Mouse (Mus musculus): ENCODE results near the gene Fam198a. TPM values are rescaled to one million over a fixed set of nuclear protein-coding genes. Genes with fewer than 3 reads are reported as not detected.

Fam198a gene
- total RNA-seq (2021): 1 to 10 TPM in 1 of 2 experiments, under 1 TPM in 1; 0.48 to 1.3 TPM
- long read RNA-seq, experiment 1: 0 reads
- long read RNA-seq, experiment 2, partial matches to known transcripts: 1 of 3 reads
- long read RNA-seq, experiment 2, other reads (novel, unspliced or antisense): 0 of 3 reads

DNA sequence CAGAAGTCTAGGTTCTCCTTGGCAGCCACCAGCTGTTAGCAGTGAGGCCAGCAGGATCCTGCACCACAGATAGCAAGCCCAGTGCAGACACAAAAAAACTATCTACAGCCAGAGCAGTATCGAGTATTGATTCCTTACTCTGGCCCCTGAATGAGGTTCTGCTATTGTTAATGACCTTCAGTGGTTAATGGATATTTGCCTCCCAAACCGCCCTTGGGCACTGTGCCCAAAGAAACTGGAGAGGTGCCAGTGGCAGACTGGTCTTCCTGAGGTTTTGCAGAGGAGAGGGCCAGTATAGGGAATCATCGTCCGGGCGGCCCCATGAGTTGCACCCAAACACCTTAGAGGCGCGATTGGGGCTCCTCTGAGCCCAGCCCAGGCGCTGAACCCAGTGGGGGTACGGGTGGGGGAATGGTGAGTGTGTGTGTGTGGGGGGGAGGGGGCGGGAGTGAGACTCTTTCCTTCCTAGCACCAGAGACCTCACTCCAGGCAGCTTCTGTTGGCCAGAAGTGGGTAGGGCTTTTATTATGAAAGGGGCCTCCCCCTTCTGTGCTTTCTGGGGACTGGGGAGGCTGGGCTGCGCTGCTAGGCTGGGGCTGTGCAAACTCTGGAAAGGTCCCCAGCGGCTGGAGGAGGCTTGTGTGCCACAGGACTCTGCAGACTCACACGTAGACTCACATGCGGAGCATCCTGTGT lies at the start of gene Fam198a:
Fam198a (plus strand) TSS at position 571 of the 696 bp plus-strand sequence.
- DNase-seq (ENCODE audit: low spot score in 2 of 2): peak; percentile 84 to 85

DNA sequence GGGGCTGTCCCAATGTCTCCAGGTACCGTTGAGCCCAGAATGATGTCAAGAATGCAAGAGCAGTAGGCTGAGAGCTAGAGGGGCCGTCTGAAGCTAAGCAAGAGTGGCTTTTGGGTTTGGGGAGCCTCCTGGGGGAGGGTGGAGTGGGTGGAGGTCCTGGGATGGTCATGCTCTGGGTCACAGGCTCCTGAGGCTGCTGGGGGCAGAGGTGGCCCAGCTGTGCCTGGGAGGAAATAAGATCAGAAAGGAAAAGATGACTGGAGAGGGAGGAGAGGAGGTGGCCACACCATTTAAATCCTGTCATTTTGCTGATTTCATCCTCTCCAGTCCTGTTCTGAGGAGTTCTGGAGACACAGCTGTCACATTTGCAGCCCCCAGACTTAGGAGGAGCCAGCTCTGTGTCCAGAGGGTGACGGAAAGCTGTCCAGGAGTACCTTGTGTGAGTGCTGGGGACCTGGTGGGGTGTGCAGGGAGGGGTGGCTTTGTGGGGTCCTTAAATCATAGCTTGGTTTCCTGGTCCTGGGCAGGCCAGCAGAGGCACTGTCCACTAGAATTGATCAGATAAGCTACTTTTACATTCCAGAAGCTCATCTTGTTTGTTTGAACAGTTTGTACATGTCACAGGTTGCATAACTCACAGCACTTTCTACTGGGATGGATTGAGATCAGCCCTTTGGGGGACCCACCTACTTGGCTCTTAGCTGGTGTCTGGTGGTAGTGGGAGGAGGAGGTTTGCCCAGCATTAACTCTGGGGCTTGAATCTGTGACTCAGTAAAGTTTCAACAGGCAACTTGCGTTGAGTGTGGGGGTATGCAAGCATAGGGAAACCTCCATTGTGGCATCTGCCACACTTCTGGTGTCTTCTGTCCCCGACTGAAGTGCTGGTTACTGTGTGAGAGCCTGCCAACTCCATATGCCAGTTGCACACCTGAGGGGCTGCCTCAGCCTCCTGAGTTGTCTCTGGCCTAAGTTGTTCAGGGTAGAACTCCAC lies 48.8 kb upstream of the Fam198a start:
- peak in 1 of 2 experiments; percentile 20 for DNase-seq (ENCODE audit: low spot score in 2 of 2)

GRCm38 (mm10) chr9:121903476-121904305 lies 47.1 kb upstream of the Fam198a start:
- peak in 1 of 2 experiments; percentile 35 for DNase-seq (ENCODE audit: low spot score in 2 of 2)

DNA sequence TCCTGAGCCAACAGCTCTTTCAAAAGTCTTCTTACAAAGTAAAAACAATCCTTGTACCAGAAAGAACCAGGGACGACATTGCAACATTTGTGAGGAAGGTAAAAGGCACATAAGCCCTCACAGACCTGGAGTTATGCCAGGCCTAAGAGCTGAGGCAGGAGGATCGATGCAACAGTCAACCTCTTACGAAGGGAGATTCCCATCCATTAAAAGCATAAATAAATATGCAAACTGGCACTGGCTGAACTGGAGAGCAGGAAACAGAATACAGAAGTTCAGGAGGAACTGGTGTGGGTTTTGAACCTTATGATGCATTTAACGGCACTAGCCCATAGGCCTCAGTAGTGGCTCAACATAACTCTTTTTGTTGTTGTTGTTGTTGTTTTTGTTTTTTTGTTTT lies 46.5 kb upstream of the Fam198a start:
- DNase-seq (ENCODE audit: low spot score in 2 of 2): peak in 1 of 2 experiments; percentile 14

DNA sequence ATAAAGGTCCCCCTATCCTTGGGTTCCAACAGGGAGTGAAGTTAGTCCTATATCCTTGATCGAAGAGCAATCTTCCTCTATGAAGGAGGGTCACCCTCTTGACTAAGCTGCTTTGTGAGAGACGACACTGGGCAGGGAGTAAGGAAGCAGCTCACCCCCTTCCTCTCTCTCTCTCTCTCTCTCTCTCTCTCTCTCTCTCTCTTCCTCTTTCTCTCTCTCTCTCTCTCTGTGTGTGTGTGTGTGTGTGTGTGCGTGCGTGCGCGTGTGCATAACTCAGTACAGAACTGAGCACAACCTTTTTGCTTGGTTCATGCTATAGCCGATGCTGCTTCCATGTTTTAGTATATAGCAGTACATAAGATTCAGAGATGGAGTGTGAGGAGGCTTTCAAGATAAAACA lies 45.8 kb upstream of the Fam198a start:
- DNase-seq (ENCODE audit: low spot score in 2 of 2): no peak

- DNase-seq (ENCODE audit: low spot score in 2 of 2): peak in 1 of 2 experiments; percentile 11
Observed at GRCm38 (mm10) chr9:121905556-121906185, 45.1 kb upstream of the Fam198a start.

DNA sequence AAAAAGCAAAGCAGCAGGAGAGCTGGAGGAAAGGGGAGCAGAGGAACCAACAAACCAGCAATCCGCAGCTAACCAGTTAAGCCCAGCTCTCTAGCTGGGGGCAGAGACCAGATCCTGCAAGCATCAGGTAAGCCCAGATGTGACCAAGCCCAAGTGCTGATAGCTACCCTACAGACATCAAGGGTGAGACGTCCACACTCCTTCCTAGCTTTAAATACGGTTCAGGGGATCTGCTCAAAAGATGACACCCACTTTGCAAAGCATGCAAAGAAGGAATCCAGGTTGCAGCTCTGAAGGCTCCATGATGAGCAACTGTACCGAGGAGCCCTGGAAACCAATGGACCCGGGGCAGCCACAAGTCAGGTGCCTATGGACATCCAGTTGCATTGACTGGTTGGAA lies 44.3 kb upstream of the Fam198a start:
- DNase-seq (ENCODE audit: low spot score in 2 of 2): peak in 1 of 2 experiments; percentile 16

DNA sequence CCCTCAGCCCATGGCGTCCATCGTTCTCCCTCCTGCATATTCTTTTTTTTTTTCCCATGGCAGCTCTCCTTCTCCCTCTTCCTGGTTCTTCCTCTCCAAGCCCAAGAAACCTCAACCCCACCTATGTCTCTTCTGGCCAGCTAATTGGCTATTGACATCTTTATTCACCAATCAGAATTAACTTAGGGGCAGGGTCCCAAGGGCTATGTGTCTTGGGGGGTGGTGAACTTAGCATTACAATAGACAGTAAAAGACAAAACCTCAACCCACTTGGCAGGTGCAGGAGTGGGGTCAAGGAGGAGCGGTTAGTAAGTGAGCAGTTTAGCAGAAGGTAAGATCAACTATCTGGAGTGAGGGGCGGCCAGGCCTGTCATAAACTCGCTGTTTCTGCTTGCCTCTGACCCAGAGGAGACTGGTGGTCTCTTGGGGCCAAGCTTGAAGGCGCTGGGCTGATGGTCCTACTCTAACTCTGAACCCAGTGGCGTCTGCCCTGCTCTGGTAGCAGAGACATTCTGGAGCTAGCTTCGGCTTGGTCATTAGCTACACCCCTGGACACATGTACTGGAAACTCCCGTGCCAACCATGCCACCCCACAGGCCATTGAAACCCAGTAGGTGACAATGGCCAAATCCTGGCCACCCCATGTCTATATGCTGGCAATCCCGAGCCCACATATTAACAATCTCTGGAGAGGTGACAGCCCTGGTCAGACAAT lies 43.3 kb upstream of the Fam198a start:
- DNase-seq (ENCODE audit: low spot score in 2 of 2): peak in 1 of 2 experiments; percentile 14

GRCm38 (mm10) chr9:121908321-121908720 lies 42.5 kb upstream of the Fam198a start:
- DNase-seq (ENCODE audit: low spot score in 2 of 2): peak in 1 of 2 experiments; percentile 11

GRCm38 (mm10) chr9:121909635-121910034 lies 41.2 kb upstream of the Fam198a start:
- DNase-seq (ENCODE audit: low spot score in 2 of 2): peak in 1 of 2 experiments; percentile 14

DNA sequence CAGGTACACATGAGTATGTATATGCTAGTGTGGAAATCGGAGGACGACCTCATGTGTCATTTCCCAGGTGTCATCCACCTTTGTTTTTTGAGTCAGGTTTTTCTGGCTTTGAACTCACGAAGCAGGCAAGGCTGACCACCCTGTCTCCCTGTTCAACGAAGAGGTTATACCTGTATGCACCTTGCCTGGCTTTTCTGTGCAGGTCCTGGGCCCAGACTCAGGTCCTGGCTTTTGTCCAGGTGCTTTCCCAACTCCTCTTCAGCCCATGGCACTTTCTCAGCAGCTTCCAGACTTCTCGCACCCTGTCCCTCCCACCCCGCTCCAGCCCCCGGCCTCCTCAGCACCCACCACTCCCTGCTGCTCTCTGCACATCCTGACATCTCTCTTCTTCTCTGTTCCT lies 39.6 kb upstream of the Fam198a start:
- no peak for DNase-seq (ENCODE audit: low spot score in 2 of 2)

GRCm38 (mm10) chr9:121912786-121913185 lies 38.0 kb upstream of the Fam198a start:
- no peak for DNase-seq (ENCODE audit: low spot score in 2 of 2)

GRCm38 (mm10) chr9:121914226-121914757 lies 36.5 kb upstream of the Fam198a start:
- no peak for DNase-seq (ENCODE audit: low spot score in 2 of 2)

- DNase-seq (ENCODE audit: low spot score in 2 of 2): no peak
Observed at GRCm38 (mm10) chr9:121915056-121915455, 35.7 kb upstream of the Fam198a start.

GRCm38 (mm10) chr9:121916102-121916501 lies 34.7 kb upstream of the Fam198a start, which contains the start of gene Cyp8b1:
Gene Cyp8b1, minus strand, starts transcription at chr9:121916305.
- peak in 1 of 2 experiments; percentile 51 for DNase-seq (ENCODE audit: low spot score in 2 of 2)

GRCm38 (mm10) chr9:121919027-121919501 lies 31.7 kb upstream of the Fam198a start:
- DNase-seq (ENCODE audit: low spot score in 2 of 2): peak; percentile 22 to 36

DNA sequence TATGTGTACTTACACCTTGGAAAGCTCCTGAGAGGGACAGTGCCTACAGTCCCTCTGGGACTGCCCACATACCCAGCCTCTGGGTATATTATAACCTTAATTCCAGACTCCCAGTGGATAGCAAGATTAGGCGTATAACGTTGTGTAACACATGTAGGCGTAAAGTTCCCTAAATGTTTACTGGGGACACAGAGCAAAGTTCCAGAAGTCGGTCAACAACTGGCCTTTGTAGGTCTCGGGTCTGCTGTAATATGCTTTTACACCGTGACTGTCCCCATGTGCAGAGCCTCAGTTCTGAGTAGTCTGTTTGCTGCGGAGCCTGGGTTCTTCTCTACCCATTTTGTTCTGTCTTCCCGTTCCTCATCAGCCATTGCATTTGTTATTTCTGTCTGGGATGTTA lies 27.3 kb upstream of the Fam198a start:
- peak in 1 of 2 experiments; percentile 16 for DNase-seq (ENCODE audit: low spot score in 2 of 2)

DNA sequence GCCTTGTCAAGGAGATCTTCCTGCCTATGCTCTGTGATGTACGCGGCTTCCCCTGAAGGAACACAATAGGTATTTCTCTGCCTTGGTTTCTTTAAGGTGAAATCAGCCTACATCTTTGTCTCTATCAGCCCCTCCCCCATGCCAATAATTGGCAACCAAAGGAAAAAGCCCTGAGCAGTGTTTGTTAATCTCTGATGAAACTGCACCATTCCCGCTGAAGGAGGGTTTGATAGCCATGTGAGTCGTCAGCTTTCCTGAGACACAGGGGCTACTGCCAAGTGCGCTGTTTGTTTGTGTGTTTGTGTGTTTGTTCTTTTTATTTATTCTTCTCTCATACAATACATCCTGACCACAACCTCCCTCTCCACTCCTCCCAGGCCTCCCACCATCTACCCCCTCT lies 26.9 kb upstream of the Fam198a start:
- peak in 1 of 2 experiments; percentile 11 for DNase-seq (ENCODE audit: low spot score in 2 of 2)
